Mouse (Mus musculus) activated CD4-positive, CD25-positive, alpha-beta regulatory T cell, adult 4 months (primary cell): ENCODE data around the gene Gm8265. TPM values are rescaled to one million over a fixed set of nuclear protein-coding genes. Genes with fewer than 3 reads are reported as not detected.
"Not testable (repeated sequence)": the region's sequence is repeated elsewhere in the genome, so short reads cannot be mapped to it uniquely, and the experiment has no call there.

Experiments
- ATAC-seq: one replicate; pipeline ENCODE4 v1.8.0; 2017
- polyA plus RNA-seq, 2 experiments: library from polyadenylated mRNA; unstranded; fragments of 100-300 nt; shearing (Covaris generic); gene quantifications; one replicate each; pipeline ENCODE4 v1.2.1; 2017

Gm8265 gene
- polyA plus RNA-seq, result not detected

GRCm38 (mm10) chr14:5632928-5633327 lies at the start of gene Gm8265:
Gene Gm8265, minus strand, starts transcription at chr14:5633028.
- ATAC-seq, result not testable (repeated sequence)

Other genes starting within 250 kb of the Gm8265 start
- 1 to 10 TPM; 3.8 to 4.4 TPM for gene Gm3500, start 244.0 kb downstream of the Gm8265 start, polyA plus RNA-seq
- 1 to 10 TPM; 2.4 to 3.9 TPM for gene Gm3194, start 177.6 kb downstream of the Gm8265 start, polyA plus RNA-seq
- gene Gm8246, start 155.2 kb downstream of the Gm8265 start, polyA plus RNA-seq, result not detected
- gene Gm3187, start 148.8 kb downstream of the Gm8265 start, polyA plus RNA-seq, result not detected
- gene Gm3488, start 131.4 kb downstream of the Gm8265 start, polyA plus RNA-seq, result 1 to 10 TPM; 4.4 to 6.6 TPM
- gene Gm3532, start 94.5 kb downstream of the Gm8265 start, polyA plus RNA-seq, result not detected
- not detected for gene Gm9603, start 54.4 kb upstream of the Gm8265 start, polyA plus RNA-seq
- gene Gm3373, start 108.5 kb upstream of the Gm8265 start, polyA plus RNA-seq, result 1 to 10 TPM in 1 of 2 experiments, not detected in 1; 8.7 TPM
- gene Gm3383, start 175.0 kb upstream of the Gm8265 start, polyA plus RNA-seq, result 1 to 10 TPM; 4.6 to 5.9 TPM
- not detected for gene Gm3424, start 197.3 kb upstream of the Gm8265 start, polyA plus RNA-seq
- 1 to 10 TPM in 1 of 2 experiments, under 1 TPM in 1; 0.46 to 1.3 TPM for gene Gm8237, start 247.4 kb upstream of the Gm8265 start, polyA plus RNA-seq